Mouse (Mus musculus) heart, embryonic 10.5 days (tissue): ENCODE results near the gene Bbs4. TPM values are rescaled to one million over a fixed set of nuclear protein-coding genes. Genes with fewer than 3 reads are reported as not detected.

Source experiments
- DNase-seq: peaks from one replicate; pipeline ENCODE4 v3.0.0-alpha.2; 2017; ENCODE audit warnings: low spot score
- H3K27ac ChIP-seq: fragments of 300-500 bp; sonication (generic); 2 replicates; pipeline ENCODE4 v1.5.1; 2016; ENCODE audit warnings: mild to moderate bottlenecking
- H3K27me3 ChIP-seq: fragments of 300-500 bp; sonication (generic); 2 replicates; pipeline ENCODE4 v1.6.1; 2016; ENCODE audit warnings: mild to moderate bottlenecking; ENCODE audit not compliant: poor library complexity, insufficient read depth, severe bottlenecking
- H3K36me3 ChIP-seq: fragments of 300-500 bp; sonication (generic); 2 replicates; pipeline ENCODE4 v1.6.1; 2016; ENCODE audit warnings: mild to moderate bottlenecking, moderate library complexity
- H3K4me1 ChIP-seq: fragments of 300-500 bp; sonication (generic); 2 replicates; pipeline ENCODE4 v1.6.1; 2016; ENCODE audit warnings: mild to moderate bottlenecking
- H3K4me3 ChIP-seq: fragments of 300-500 bp; sonication (generic); 2 replicates; pipeline ENCODE4 v1.5.1; 2016; ENCODE audit warnings: mild to moderate bottlenecking, moderate library complexity
- H3K9me3 ChIP-seq: fragments of 300-500 bp; sonication (generic); 2 replicates; pipeline ENCODE4 v1.6.1; 2016; ENCODE audit warnings: mild to moderate bottlenecking, moderate library complexity
- WGBS: fragments of 180-500 bp; shearing (Covaris S2); methylation state at CpG from one replicate; pipeline ENCODE4 v1.1.7; 2016; 5-methylcytosine and 5-hydroxymethylcytosine counted together
- polyA plus RNA-seq: library from polyadenylated mRNA; unstranded; fragments of >200 nt; fragmentation: Nextera tagmentation; extraction: Ambion mirVana; gene quantifications from 2 replicates; pipeline ENCODE4 v1.2.1, GENCODE M21; 2016

Bbs4 gene
- polyA plus RNA-seq, 1 experiment from 2014 or later = 8.6 TPM

DNA sequence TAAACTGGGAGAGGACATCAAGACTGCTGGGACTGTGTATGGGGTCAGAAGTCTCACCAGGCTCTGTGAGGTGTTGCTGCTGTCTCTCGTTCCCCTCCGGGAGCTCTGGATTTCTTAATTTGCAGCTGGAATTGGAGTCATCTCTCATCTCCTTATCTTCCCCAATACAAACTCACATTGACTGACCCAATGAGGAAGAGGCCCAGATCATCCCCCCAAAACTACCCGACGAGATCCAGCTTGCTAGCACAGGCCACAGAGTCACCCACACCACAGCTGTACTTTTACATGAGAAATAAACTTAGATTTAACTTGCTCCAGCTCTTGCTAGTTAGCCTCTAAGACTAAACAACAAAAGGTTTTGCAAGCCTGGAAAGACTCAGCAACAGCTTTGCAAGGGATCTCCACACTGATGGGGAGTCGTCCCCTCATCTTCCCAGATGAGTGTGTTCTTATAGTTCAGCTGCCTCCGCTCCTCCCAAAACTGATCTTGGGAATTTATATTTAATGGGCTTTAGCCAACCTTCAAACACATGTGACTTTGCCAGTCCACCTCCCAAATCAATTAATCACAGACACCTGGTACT lies 63.7 kb downstream of the Bbs4 start:
- Histone ChIP-seq H3K27ac (peak overlapping the region; percentile 67), H3K4me3 (no peak overlapping the region), H3K9me3 (no peaks in the 10 kb centered on the region), H3K27me3 (no peaks in the 10 kb centered on the region), H3K4me1 (peaks cover 34% of the 10 kb centered on the region), H3K36me3 (no peaks in the 10 kb centered on the region)
- DNase-seq = no peak
- 61% methylated on average over 6 of the region's 6 CpGs for WGBS

DNA sequence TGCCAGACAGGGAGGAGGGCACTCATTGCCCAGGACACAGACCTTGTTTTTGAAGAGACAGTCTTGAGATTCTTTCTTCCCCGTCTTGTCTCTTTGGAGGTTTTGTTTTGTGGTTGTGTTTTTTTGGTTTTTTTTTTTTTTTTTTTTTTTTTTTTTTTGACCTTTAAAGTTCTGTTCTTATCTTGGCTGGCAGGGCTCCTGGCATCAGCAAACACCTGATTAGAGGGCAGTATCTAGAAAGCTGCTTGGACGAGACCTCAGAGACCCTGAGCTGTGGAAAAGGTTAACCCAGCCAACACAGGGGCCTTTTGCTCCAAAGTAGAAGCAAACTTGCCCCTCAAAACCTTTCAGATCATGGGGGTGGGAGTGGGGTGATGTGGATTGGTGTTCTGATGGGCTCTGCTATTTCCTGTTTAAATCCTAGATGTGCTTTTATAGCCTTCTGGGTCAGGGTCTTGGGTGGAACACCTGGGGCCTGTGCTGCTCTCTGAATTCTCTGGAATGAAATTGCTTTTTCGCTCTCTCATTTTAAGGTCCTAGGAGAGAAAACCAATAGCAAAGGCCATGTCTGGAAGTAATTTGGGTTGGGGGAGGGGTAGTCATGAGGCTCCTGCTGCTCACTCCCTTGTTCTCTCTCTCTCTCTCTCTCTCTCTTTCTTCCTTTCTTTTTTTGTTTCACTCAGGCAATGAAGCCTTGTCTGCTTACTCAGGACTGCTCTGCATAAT lies 64.5 kb downstream of the Bbs4 start:
- WGBS = 48% methylated on average over 3 of the region's 3 CpGs
- Histone ChIP-seq H3K4me3 (no peak overlapping the region), H3K4me1 (peaks cover 34% of the 10 kb centered on the region), H3K36me3 (no peaks in the 10 kb centered on the region), H3K9me3 (no peaks in the 10 kb centered on the region), H3K27me3 (no peaks in the 10 kb centered on the region), H3K27ac (peak overlapping the region; percentile 67)
- no peak for DNase-seq

DNA sequence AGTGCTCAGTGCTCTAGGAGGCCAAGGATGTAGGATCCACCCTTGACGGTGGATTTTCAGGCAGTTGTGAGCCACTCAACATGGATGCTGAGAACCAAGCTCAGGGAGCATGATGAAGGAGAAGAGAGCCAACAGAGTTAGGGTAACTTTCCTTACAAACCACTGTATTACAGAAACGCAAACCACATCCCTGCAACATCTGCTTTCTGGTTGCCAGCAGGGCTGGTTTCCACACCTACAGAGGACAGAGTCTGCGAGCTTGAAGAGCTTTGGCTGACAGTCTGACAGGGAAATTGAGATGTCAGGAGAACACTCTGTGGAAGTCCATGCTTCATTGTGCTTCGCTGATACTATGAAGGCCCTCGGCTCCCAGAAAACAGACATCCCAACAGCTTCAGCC lies 65.2 kb downstream of the Bbs4 start:
- peaks cover 33% of the 10 kb centered on the region for H3K4me1 ChIP-seq
- 70% methylated on average over 5 of the region's 5 CpGs for WGBS
- no peaks in the 10 kb centered on the region for H3K9me3 ChIP-seq
- no peak for DNase-seq
- H3K36me3 ChIP-seq = no peaks in the 10 kb centered on the region
- peak overlapping the region; percentile 1; the same call in 1 of the 2 replicates for H3K27ac ChIP-seq
- H3K27me3 ChIP-seq = no peaks in the 10 kb centered on the region
- no peak overlapping the region for H3K4me3 ChIP-seq

DNA sequence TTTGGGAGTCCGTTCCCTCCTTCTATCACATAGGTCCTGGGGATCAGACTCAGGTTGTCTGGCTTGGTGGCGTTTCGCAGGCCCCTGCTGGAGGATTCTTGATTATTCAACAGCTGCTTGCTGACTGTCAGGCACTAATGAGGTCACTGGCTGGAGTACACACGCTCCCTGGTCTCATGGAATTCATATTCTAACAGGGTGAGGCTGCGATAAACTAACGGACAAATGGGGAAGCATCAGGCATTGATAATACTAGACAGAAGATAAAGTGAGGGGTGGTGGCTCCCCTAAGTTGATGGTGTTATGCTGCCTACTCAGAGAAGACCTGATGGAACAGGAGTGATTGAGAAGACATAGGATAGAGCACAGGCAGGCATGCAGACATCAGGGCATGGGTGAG lies 67.7 kb downstream of the Bbs4 start:
- WGBS = 64% methylated on average over 6 of the region's 6 CpGs
- no peak for DNase-seq
- no peak overlapping the region for H3K27ac ChIP-seq
- no peaks in the 10 kb centered on the region for H3K27me3 ChIP-seq
- peaks cover 26% of the 10 kb centered on the region for H3K4me1 ChIP-seq
- no peaks in the 10 kb centered on the region for H3K9me3 ChIP-seq
- H3K4me3 ChIP-seq = no peak overlapping the region
- H3K36me3 ChIP-seq = no peaks in the 10 kb centered on the region

DNA sequence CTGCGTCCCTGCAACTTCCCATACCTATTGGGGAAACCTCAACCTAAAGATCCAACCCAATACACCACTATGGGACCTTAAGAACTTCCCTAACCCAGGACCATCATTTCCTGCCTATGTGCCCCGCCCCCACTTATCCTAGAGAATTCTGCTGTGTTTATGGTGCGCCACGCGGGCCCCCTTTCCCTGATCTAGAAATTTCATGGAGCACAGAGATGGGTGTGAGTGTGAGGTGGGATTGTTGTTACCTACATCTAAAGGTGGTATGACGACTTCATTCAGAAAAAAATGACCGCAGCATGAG lies 70.7 kb downstream of the Bbs4 start:
- Histone ChIP-seq H3K9me3 (no peaks in the 10 kb centered on the region), H3K27ac (no peak overlapping the region), H3K4me1 (peaks cover 6% of the 10 kb centered on the region; the same call in 1 of the 2 replicates), H3K36me3 (no peaks in the 10 kb centered on the region), H3K4me3 (peak overlapping the region; percentile 38; the same call in 1 of the 2 replicates), H3K27me3 (no peaks in the 10 kb centered on the region)
- DNase-seq = no peak
- 55% methylated on average over 7 of the region's 7 CpGs for WGBS

DNA sequence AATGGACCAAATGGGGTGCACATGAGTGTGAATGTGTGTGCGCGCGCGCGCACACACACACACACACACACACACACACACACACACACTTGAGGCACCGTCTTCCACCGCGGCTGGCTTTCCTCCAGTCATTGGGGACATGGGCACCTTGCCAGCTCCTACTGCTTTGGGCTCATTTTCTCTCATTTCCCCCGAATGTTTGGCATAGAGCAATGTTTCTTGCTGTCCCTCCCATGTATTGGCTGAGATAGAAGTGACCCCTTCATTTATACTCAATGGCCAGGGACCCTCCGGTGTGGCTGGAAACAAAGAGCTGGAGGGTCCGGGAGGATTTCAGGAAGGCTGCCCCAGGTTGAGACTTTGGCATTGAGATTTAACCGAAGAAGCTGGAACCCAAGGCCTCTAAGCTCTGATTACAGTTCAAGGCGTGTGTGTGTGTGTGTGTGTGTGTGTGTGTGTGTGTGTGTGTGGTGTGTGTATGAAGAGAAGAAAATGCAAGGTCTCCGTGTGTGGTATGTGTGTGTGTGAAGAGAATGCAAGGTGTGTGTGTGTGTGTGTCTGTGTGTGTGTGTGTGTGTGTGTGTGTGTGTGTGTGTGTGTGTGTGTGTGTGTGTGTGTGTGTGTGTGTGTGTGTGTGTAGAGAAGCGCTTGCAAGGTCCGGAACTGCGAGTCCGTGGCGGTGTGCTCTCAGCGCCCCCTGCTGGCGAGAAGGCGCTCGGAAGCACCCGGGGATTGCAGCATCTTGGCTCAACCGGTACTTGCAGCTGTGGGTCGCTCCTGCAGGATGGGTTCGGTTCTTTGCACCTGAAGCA lies 71.2 kb downstream of the Bbs4 start:
- Histone ChIP-seq H3K36me3 (no peaks in the 10 kb centered on the region), H3K4me3 (peak overlapping the region; percentile 38; the same call in 1 of the 2 replicates), H3K27me3 (no peaks in the 10 kb centered on the region), H3K27ac (no peak overlapping the region; the same call in 1 of the 2 replicates), H3K4me1 (peaks cover 6% of the 10 kb centered on the region; the same call in 1 of the 2 replicates), H3K9me3 (no peaks in the 10 kb centered on the region)
- DNase-seq = peak; percentile 86
- WGBS = 42% methylated on average over 27 of the region's 27 CpGs

DNA sequence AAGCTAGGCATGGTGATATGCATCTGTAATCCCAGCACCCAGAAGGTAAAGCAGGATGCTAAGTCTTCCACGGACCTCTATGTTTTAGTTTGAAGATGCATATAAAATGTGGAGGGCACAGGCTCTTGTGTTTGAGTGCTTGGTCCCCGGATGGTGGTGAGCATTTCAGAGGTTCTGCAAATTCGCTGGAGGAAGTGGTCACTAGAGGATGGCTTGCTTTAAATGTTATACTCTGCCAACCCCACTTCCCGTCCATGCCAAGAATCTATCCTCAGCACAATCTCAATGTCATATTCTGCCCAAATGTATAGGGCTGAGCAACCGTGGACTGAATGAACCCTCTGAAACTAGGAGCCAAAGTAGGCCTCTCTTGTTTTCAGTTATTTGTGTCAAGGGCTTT lies 72.4 kb downstream of the Bbs4 start:
- H3K36me3 ChIP-seq = no peaks in the 10 kb centered on the region
- DNase-seq = no peak
- no peak overlapping the region for H3K4me3 ChIP-seq
- WGBS = 85% methylated on average over 5 of the region's 5 CpGs
- no peak overlapping the region for H3K27ac ChIP-seq
- H3K27me3 ChIP-seq = no peaks in the 10 kb centered on the region
- H3K9me3 ChIP-seq = no peaks in the 10 kb centered on the region
- H3K4me1 ChIP-seq = peaks cover 6% of the 10 kb centered on the region; the same call in 1 of the 2 replicates

DNA sequence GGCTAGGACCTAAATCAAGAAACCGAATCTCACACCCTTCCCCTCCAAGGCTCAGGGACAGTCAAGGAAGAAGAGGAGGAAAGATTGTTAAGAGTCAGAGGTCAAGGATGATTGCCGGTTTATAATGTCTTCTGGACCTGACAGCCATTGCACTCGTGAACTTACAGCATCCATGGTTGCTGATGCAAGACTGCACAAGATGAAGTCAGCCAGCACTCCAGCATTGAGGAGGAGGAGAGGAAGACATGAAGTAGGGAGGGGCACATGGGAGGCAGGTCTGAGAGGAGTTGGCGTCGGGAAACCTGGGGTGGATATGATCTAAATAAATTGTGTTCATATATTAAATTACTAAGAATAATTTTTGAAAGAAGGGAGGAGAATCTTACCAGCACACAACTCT lies 74.6 kb downstream of the Bbs4 start:
- H3K4me3 ChIP-seq = no peak overlapping the region
- no peak for DNase-seq

DNA sequence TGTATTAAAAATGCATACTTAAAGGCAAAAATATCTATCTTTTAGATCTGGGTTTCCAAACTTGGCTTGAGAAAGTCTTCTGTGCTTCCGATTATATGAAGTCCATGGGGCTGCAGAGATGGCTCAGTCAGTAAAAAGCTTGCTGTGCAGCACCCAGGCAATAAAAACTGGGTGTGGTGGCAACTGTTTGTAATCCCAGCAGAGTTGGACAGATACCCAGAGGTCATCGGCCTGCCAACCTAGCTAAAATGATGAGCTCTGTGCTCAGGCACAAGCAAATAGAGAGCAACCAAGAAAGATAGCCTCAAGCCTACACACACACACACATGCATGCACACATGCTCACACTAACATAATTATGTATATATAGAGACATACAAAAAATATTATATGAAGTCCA lies 75.1 kb downstream of the Bbs4 start:
- no peaks in the 10 kb centered on the region for H3K27me3 ChIP-seq
- H3K4me3 ChIP-seq = no peak overlapping the region

More for the DNA sequence above, 74.6 kb downstream of the Bbs4 start:
- H3K4me1 ChIP-seq = peaks cover 6% of the 10 kb centered on the region; the same call in 1 of the 2 replicates
- H3K27ac ChIP-seq = no peak overlapping the region
- 81% methylated on average over 5 of the region's 5 CpGs for WGBS
- H3K27me3 ChIP-seq = no peaks in the 10 kb centered on the region
- H3K36me3 ChIP-seq = no peaks in the 10 kb centered on the region
- no peaks in the 10 kb centered on the region for H3K9me3 ChIP-seq

DNA sequence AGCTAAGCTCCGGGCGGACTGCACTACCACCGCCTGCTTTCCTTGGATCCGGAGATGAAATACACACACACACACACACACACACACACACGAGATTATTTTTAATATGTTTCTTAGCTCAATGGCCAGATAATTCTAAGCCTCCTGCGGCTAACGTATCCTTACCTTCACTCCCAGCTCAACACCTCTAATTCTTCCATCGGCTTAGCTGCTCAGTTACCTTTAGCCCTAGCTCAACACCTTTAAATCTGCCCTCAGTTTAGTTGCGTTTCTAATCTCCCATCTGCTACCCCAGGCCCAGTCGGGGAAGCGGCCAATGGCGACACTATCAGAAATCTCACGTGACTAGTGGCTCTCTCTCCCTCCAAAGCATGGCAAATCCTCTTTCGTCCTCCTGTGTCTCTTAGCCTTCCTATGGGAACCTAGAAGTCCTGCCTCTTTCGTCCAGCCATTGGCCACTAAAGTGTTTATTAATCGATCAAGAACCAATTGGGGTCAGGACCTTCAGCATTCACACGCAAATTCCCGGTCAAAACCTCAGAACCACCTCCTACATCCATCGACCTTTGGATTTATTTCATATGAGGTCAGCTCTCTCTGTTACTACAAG lies 78.4 kb downstream of the Bbs4 start:
- Histone ChIP-seq H3K27me3 (no peaks in the 10 kb centered on the region), H3K36me3 (no peaks in the 10 kb centered on the region), H3K9me3 (no peaks in the 10 kb centered on the region), H3K4me3 (no peak overlapping the region), H3K4me1 (peaks cover 15% of the 10 kb centered on the region), H3K27ac (no peak overlapping the region)
- 79% methylated on average over 19 of the region's 19 CpGs for WGBS
- no peak for DNase-seq

More for the DNA sequence above, 75.1 kb downstream of the Bbs4 start:
- H3K27ac ChIP-seq = no peak overlapping the region
- DNase-seq = no peak
- no peaks in the 10 kb centered on the region for H3K9me3 ChIP-seq
- no peaks in the 10 kb centered on the region for H3K36me3 ChIP-seq
- H3K4me1 ChIP-seq = peaks cover 6% of the 10 kb centered on the region; the same call in 1 of the 2 replicates
- 90% methylated on average over 2 of the region's 2 CpGs for WGBS

DNA sequence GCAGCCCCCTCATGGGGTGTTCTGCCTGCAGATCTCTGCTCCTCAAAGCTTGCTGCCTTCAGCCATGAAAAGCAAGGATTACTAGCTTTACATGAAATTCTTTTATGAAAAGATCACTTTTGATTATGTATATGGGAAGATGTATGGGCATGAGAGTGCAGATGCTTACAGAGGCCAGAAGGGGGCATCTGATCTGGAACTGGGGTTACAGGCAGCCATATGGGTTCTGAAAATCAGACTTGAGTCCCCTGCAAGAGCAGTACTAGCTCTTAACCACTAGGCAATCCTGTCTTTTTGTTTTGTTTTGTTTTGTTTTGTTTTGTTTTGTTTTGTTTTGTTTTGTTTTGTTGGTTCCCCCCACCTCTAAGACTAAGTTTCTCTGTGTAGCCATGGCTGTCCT lies 80.1 kb downstream of the Bbs4 start:
- Histone ChIP-seq H3K4me1 (peaks cover 21% of the 10 kb centered on the region), H3K9me3 (no peaks in the 10 kb centered on the region), H3K27me3 (no peaks in the 10 kb centered on the region), H3K36me3 (no peaks in the 10 kb centered on the region), H3K4me3 (no peak overlapping the region), H3K27ac (no peak overlapping the region)
- DNase-seq = no peak
